Mouse (Mus musculus) liver, embryonic 14.5 days (tissue): Measurements from ENCODE around the gene Eipr1.

Experiments
- CTCF ChIP-seq: IDR thresholded peaks from 2 replicates; pipeline ENCODE4 v1.5.1; 2016; ENCODE audit warnings: antibody characterized with exemption, low read depth, control low read depth
- EP300 ChIP-seq: IDR thresholded peaks from 2 replicates; pipeline ENCODE4 v1.6.1; 2016; ENCODE audit warnings: antibody characterized with exemption, low read depth

GRCm38 (mm10) chr12:28903082-28903481 lies 151.5 kb downstream of the Eipr1 start:
- no peak for TF ChIP-seq EP300
- TF ChIP-seq CTCF, result no peak
